Mouse (Mus musculus) embryonic fibroblast, embryonic 13.5 days (primary cell): ENCODE results near the gene Pitpnc1.

ENCODE experiments used
- CTCF ChIP-seq: IDR thresholded peaks from 2 replicates; pipeline ENCODE4 v1.5.1; 2011; ENCODE audit warnings: mild to moderate bottlenecking, control low read depth, low read length, moderate library complexity, borderline replicate concordance; ENCODE audit not compliant: insufficient read depth
- POLR2A ChIP-seq: IDR thresholded peaks from 2 replicates; pipeline ENCODE4 v1.6.1; 2011; ENCODE audit warnings: low read depth, mild to moderate bottlenecking, control low read depth, low read length, moderate library complexity

- no peak for TF ChIP-seq CTCF
- TF ChIP-seq POLR2A = no peak
Observed at GRCm38 (mm10) chr11:107352596-107352995, 117.9 kb downstream of the Pitpnc1 start.
